Mouse (Mus musculus): ENCODE data around the gene Tmem132c. TPM values are rescaled to one million over a fixed set of nuclear protein-coding genes. Genes with fewer than 3 reads are reported as not detected.

Tmem132c gene
- polyA plus RNA-seq, 1 experiment from 2014 or later, result 3.5 TPM

GRCm38 (mm10) chr5:127612397-127612796, 370.8 kb downstream of the Tmem132c start:
- Histone ChIP-seq H3K9ac (ENCODE audit: low read depth, low read length) (no peak overlapping the region), H3K27ac (ENCODE audit: low read depth, low read length) (no peak overlapping the region), H3K4me3 (ENCODE audit: low read depth, low read length) (no peak overlapping the region), H3K36me3 (ENCODE audit: control insufficient read depth, insufficient read depth, low read length) (0 out of 2 replicates have a peak, but pooled peaks cover 2% of the 10 kb centered on the region), H3K4me2 (no peak overlapping the region), H3K27me3 (ENCODE audit: control insufficient read depth, insufficient read depth, low read length) (no peaks in the 10 kb centered on the region), H3K4me1 (ENCODE audit: control insufficient read depth, insufficient read depth, low read length) (peaks cover 48% of the 10 kb centered on the region), H3K9me3 (replicated peaks; ENCODE audit: control insufficient read depth, low read length) (no peaks in the 10 kb centered on the region)
- ATAC-seq (replicated peaks; ENCODE audit: insufficient number of reproducible peaks, low FRiP score, low TSS enrichment), result no peak
- WGBS (ENCODE audit: insufficient replicate concordance), result 95% methylated on average over 6 of the region's 6 CpGs
